Mouse (Mus musculus) adipocyte (in vitro differentiated cells): Measurements from ENCODE around the gene Hspb8.
"Not testable (repeated sequence)": the region's sequence is repeated elsewhere in the genome, so short reads cannot be mapped to it uniquely, and the experiment has no call there.

ENCODE experiments used
- DNase-seq: peaks from one replicate; pipeline ENCODE4 v3.0.0-alpha.2; 2016; ENCODE audit warnings: low spot score

The Hspb8 gene

DNA sequence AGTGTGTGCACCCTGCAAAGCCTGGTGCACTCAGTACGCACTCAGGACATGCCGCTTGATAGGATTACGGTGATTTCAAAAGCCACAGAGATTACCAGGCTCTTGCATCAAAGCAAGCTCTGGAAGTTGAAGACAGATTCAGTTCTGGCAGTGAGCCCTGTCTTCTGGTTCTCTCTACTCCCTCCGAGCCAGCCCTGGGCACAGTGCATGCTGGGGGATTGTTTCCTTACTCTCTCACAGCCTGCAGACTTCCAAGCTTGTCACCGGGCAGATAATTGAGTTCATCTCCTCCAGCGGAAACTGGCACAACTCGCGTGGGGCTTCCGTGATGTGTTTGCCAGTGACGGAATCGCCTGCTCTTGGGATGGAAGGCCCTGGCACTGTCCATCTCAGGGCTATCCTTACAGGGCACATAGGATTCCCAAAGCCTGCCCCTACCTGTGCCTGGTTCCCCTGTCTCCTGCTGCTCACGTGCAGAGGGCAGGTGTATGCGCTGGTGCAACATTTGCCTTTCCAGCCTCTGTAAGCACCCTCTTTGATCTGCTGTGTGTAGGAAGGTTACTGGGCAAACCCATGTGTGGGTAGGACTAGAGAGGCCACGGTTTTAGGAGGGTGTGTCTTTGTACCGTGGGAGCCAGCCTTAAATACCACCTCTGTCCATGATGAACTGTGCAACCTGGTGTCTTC lies 32.7 kb downstream of the Hspb8 start:
- DNase-seq: peak; percentile 21

DNA sequence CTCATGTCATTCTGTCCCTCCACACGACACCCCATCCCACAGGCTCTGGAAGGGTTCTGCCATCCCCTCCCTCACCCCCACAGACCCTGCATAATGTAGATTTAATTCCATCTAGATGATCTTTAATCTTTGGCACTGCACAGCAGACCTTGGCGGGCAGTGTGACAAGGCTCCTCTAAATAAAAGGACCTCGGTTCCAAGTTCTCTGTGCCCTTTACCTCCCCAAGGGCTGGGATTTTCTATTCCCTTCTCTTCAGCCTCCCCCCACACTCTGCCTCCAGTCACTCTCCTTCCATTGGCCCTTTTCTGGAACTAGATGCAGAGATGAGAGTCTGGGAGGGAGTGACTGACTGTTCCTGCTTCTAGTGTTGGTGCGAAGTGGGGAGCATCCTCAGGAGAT lies 33.3 kb downstream of the Hspb8 start:
- DNase-seq: no peak

DNA sequence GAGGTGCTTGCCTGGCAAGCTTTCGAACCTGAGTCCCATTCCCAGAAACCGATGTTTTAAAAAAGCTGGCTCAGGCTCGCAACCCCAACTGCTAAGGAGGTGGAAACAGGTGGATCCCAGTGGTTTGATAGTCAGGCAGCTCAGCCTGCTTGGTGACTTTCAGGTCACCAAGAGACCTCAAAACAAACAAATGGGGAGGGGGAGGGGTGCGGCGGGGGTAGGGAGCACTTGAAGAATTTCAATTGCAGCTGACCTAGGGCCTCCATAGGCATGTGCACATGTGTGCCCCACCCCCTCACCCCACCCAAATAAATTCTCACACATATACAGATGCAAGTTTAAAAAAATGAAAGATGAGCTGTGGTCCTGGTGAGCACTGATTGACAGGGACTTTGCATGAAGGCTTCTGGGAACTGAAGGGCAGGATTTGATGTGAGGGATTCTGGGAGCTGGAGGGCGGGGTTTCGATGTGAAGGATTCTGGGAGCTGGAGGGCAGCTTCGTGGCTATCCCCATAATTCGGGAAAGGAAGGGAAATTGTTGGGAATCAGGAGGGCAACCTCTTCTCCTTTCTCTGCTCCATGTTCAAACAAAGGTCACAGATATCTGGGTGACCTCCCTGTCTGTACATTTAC lies 35.2 kb downstream of the Hspb8 start:
- DNase-seq: no peak

DNA sequence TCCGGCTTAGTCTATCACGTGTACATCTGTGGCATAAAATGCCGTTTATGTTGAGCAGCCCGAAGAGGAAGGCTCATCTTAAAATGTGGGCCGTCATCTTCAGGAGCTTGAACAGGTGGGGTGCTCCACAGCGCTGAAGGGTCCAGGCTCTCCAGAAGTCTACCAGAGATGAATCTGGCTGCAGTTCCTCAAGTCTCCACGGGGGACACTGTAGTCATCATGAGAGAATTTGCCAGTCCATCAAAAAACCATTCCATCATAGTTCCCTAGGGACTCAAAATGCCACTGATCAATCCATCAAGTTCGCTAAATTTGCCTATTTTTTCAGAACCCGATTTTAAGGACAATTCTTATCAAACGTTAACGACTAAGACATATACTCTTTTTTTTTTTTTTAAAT lies 36.6 kb downstream of the Hspb8 start:
- peak; percentile 56 for DNase-seq

DNA sequence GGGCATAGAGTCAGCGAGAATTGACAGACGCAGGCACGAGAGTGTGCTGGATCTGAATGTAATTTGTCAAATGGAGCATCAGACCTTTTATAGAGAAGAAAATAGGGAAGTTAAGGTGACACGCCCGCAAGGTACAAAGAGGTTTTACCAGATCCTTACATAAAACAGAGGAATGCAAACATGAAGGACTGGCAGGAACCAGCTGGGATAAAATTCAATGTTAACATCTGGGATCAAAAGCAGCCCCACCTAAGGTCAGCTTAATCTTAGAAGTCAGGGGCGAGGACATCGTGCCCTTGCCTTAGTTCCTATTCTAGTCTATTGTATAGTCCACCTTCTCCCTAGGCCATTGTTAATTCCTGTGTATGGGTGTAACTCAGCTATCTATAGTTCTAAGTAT lies 40.0 kb downstream of the Hspb8 start:
- DNase-seq: not testable (repeated sequence)

DNA sequence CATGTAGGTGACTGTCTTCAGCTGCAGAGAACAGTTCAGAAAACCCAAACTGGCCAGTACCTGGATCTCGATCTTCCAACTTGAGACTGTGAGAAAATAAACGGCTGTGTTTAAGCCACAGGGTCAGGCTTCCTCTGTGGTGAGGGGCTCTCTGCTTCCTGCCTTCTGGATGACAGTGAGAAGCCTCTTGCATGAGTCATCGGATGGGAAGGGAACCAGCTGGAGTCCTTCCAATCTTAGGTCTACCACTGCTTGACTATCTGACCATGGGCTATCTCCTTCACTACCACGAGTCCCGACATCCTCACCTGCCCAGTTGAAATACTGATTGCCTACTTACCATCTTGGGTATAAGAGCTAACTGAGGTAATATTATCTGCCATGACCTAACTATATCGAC lies 40.9 kb downstream of the Hspb8 start:
- no peak for DNase-seq

DNA sequence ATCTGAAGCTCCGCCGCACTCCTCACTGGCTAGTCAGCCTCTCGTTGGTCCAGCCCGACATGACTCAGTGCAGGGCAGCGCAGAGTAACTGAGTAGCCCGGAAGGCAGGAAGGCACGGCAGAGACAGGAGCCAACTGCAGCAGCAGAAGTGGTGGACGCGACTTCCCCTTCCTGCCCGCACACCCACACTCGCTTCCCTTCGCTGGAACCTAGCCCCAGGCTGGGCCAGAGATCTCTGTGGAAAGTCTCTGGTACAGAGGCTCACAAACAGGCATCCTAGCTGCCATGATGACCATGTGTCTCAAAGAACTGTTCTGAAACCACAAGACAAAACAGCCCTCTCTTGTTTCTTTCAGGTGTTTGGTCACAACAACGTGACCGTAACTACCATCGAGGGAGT lies 41.4 kb downstream of the Hspb8 start:
- no peak for DNase-seq

DNA sequence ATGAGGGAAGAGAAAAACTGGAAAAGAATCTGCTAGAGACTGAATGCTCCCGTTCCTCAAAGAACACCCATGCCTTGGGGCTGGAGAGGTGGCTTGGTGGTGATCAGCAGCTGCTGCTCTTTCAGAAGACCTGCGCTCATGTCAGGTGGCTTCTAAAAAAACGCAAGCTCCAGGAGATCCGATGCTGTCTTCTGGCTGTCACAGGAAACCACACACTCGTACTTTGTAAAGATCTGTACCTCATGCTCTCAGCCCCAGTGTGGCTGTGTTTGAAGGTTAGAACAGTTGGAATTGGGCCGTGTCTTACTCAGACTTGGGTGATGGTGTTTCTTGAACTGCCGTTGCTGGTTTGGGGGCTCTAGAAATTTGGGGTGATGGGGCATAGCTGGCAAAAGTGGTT lies 42.3 kb downstream of the Hspb8 start:
- DNase-seq: no peak

DNA sequence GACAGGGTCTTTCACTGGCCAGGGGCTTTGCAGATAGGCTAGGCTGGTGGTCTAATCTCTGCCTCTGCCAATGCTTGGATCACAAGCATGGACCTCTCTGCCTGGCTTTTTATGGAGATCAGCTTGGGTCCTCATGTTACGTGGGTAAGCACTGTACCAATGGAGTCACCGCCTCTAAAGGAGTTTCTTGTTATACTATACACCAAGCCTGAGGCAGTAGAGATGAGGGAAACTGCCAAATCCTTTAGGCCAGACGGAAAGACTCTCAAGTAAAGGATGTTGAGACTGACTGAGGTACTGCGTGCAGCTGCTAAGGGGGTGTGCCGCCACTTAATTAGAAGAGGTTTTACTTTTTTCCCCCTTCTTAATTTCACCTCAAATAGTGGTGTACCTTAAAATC lies 43.8 kb downstream of the Hspb8 start:
- no peak for DNase-seq

DNA sequence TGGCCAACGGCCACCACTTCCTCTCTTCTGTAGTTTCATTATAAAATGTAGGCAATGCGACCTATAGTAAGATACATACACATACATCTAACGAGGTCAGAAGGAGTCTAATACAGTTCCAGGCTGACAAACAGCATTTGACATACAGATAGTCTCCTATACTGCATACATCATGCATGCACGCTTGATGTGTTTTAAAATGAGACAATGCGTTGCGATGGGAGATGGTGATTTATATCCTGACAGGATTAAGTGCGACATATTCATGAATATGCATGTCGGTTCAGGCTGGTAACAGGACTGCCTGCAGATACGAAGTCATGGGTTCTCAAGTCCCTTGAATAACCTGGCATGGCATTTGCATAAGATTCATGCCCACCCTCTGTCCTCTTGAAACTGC lies 54.7 kb downstream of the Hspb8 start:
- DNase-seq: no peak

DNA sequence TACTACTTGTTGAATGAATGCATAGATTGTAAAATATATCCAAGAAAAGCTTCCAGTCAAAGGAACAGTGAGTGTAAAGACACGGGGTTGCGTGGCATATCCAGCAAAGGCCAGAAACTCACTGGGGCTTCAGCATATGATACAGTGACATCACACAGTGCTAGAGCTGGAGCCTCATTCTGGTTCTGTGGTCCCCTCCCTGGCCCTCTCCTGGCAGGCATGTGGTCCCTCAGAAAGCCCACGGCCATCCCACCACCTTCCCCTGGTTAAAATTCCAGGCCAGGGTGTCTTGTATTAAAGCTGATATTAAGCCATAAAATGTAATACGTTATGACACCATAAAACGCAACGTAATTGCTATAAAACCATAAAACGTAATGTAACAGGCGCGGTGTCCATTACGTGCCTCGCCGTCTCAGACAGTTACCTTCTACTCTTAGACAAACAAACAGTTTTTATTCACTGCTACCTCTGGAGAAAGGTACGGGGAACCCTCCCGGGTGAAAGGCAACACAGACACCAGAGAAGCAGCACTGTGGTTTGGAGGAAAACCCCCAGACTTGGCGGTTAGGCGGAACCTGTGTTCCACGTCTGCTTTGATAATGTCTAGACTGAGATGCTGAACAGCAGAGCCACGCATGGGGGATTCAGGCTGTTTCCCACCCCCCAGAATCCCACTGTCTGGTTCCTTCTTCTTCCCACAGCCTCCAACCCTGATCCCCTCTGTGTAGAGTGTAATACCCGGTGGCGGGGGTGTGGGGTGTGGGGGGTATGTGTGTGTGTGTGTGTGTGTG lies 55.6 kb downstream of the Hspb8 start:
- DNase-seq: no peak

DNA sequence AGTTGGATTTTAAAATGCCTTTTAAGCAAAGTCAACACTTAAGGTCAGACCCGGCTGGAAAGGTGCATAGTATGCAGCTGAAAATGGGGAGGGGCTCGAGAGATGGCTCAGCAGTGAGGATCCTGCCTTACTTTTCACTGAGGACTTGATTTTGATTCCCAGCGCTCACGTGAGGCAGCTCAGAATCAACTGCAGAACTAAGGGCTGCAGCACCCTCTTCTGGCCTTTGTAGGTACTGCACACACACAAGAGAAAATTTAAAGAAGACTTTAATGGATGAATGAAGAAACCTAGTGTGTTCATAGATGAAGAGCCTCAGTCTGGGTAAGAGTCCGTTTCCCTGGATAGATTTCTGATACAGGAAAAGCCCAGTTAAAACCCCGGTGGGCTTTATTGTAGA lies 61.3 kb downstream of the Hspb8 start:
- DNase-seq: no peak

DNA sequence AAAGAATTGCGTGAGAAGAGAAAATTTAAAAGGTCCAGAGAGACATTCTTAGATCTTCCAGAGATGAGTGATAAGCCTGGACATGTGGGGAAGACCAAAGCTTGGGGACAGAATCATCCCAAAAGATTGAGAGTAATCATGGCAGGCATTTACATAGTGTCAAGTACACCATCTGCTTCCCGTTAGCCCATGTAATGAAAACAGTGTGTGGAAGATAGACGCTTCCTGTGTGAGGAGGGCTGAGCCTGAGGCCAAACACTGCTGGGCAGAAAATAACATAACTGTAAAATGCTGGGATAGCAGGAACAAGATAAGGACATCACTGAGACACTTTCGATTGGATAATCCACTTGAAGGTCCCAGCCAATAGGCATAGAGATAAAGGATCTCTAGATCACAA lies 61.9 kb downstream of the Hspb8 start:
- no peak for DNase-seq
